Mouse (Mus musculus) lung, embryonic 16.5 days (tissue): Measurements from ENCODE around the gene Cacna1c. TPM values are rescaled to one million over a fixed set of nuclear protein-coding genes. Genes with fewer than 3 reads are reported as not detected.

Experiments
- ATAC-seq: fragments of 200-750 bp; cut with Nextera tagmentation; 2 replicates; pipeline ENCODE4 v1.8.0; 2017; ENCODE audit warnings: low read depth, mild to moderate bottlenecking, moderate library complexity
- H3K27ac ChIP-seq: fragments of 300-500 bp; sonication (generic); 2 replicates; pipeline ENCODE4 v1.5.1; 2014; ENCODE audit warnings: mild to moderate bottlenecking, control low read depth, low read length
- H3K27me3 ChIP-seq: fragments of 300-500 bp; sonication (generic); 2 replicates; pipeline ENCODE4 v1.6.1; 2014; ENCODE audit warnings: low read depth, low read length, mixed read lengths; ENCODE audit not compliant: control insufficient read depth, insufficient read depth
- H3K36me3 ChIP-seq: fragments of 300-500 bp; sonication (generic); 2 replicates; pipeline ENCODE4 v1.6.1; 2014; ENCODE audit warnings: low read length; ENCODE audit not compliant: control insufficient read depth, insufficient read depth
- H3K4me1 ChIP-seq: fragments of 300-500 bp; sonication (generic); replicated peaks from 2 replicates; pipeline ENCODE4 v1.6.1; 2014; ENCODE audit warnings: low read length, mixed read lengths; ENCODE audit not compliant: control insufficient read depth, insufficient read depth
- H3K4me2 ChIP-seq: fragments of 300-500 bp; sonication (generic); 2 replicates; pipeline ENCODE4 v1.6.1; 2014; ENCODE audit warnings: low read depth, low read length, control low read depth
- H3K4me3 ChIP-seq: fragments of 300-500 bp; sonication (generic); 2 replicates; pipeline ENCODE4 v1.5.1; 2014; ENCODE audit warnings: mild to moderate bottlenecking, low read length, control low read depth
- H3K9ac ChIP-seq: fragments of 300-500 bp; sonication (generic); 2 replicates; pipeline ENCODE4 v1.6.1; 2014; ENCODE audit warnings: low read length, control low read depth
- H3K9me3 ChIP-seq: fragments of 300-500 bp; sonication (generic); 2 replicates; pipeline ENCODE4 v1.6.1; 2016; ENCODE audit warnings: low read length; ENCODE audit not compliant: control insufficient read depth
- WGBS: fragments of 180-500 bp; shearing (Covaris S2); extraction: QIAGEN DNeasy Blood & Tissue Kit; methylation state at CpG from one replicate; pipeline ENCODE4 v1.1.7; 2014; 5-methylcytosine and 5-hydroxymethylcytosine counted together
- polyA plus RNA-seq: library from polyadenylated mRNA; unstranded; fragments of >200 nt; fragmentation: Nextera tagmentation; extraction: Ambion mirVana; gene quantifications from 2 replicates; pipeline ENCODE4 v1.2.1, GENCODE M21; 2015

The Cacna1c gene
- polyA plus RNA-seq, 1 experiment from 2014 or later, result 5.8 TPM

GRCm38 (mm10) chr6:119180188-119180587 is 16.0 kb downstream of the Cacna1c start:
- Histone ChIP-seq H3K36me3 (peaks cover 7% of the 10 kb centered on the region; the same call in 1 of the 2 replicates), H3K27ac (no peak overlapping the region), H3K9ac (no peak overlapping the region), H3K4me1 (peaks cover 7% of the 10 kb centered on the region), H3K4me2 (no peak overlapping the region), H3K9me3 (no peaks in the 10 kb centered on the region), H3K27me3 (no peaks in the 10 kb centered on the region), H3K4me3 (no peak overlapping the region)
- 73% methylated on average over 2 of the region's 2 CpGs for WGBS
- ATAC-seq, result no peak

GRCm38 (mm10) chr6:119177101-119177500 is 19.1 kb downstream of the Cacna1c start:
- Histone ChIP-seq H3K4me1 (peaks cover 7% of the 10 kb centered on the region), H3K36me3 (0 out of 2 replicates have a peak, but pooled peaks cover 2% of the 10 kb centered on the region), H3K4me3 (no peak overlapping the region), H3K9ac (no peak overlapping the region), H3K4me2 (no peak overlapping the region), H3K27me3 (no peaks in the 10 kb centered on the region), H3K9me3 (no peaks in the 10 kb centered on the region), H3K27ac (no peak overlapping the region)
- ATAC-seq, result no peak
- 34% methylated on average over 8 of the region's 8 CpGs for WGBS

GRCm38 (mm10) chr6:119176103-119176502 is 20.1 kb downstream of the Cacna1c start:
- WGBS, result 55% methylated on average over 7 of the region's 7 CpGs
- H3K4me1 ChIP-seq, result peaks cover 7% of the 10 kb centered on the region
- no peak overlapping the region for H3K27ac ChIP-seq

GRCm38 (mm10) chr6:119175078-119175853 is 21.0 kb downstream of the Cacna1c start, which contains the start of gene Dcp1b:
Gene Dcp1b (plus strand): TSS chr6:119175253.
- peak; percentile 97 for ATAC-seq
- peak within 1 kb of the TSS; percentile 87 for H3K9ac ChIP-seq
- WGBS, result under 1% methylated on average over 65 of the region's 65 CpGs
- peak within 1 kb of the TSS; percentile 89 for H3K4me3 ChIP-seq
- 0 out of 2 replicates have a peak, but pooled peaks cover 1% of the 10 kb centered on the region for H3K36me3 ChIP-seq
- peak within 1 kb of the TSS; percentile 66 for H3K4me2 ChIP-seq
- H3K27me3 ChIP-seq, result no peaks in the 10 kb centered on the region
- H3K27ac ChIP-seq, result peak within 1 kb of the TSS; percentile 93
- no peaks in the 10 kb centered on the region for H3K9me3 ChIP-seq
- H3K4me1 ChIP-seq, result peaks cover 7% of the 10 kb centered on the region

More at GRCm38 (mm10) chr6:119176103-119176502, 20.1 kb downstream of the Cacna1c start:
- 0 out of 2 replicates have a peak, but pooled peaks cover 2% of the 10 kb centered on the region for H3K36me3 ChIP-seq
- no peaks in the 10 kb centered on the region for H3K9me3 ChIP-seq
- 0 out of 2 replicates have a peak overlapping the region, but pooled peaks have one; percentile 11 for H3K9ac ChIP-seq
- peak overlapping the region; percentile 89; the same call in 1 of the 2 replicates for H3K4me3 ChIP-seq
- H3K27me3 ChIP-seq, result no peaks in the 10 kb centered on the region
- ATAC-seq, result no peak
- H3K4me2 ChIP-seq, result peak overlapping the region; percentile 66

- no peak for ATAC-seq
- 50% methylated on average over 12 of the region's 12 CpGs for WGBS
- Histone ChIP-seq H3K27me3 (no peaks in the 10 kb centered on the region), H3K4me1 (peaks cover 7% of the 10 kb centered on the region), H3K4me2 (peak overlapping the region; percentile 66), H3K9ac (no peak overlapping the region), H3K36me3 (no peaks in the 10 kb centered on the region), H3K4me3 (peak overlapping the region; percentile 89), H3K9me3 (no peaks in the 10 kb centered on the region), H3K27ac (no peak overlapping the region)
Measured at GRCm38 (mm10) chr6:119174307-119175074, 21.7 kb downstream of the Cacna1c start.

- no peaks in the 10 kb centered on the region for H3K4me1 ChIP-seq
- no peaks in the 10 kb centered on the region for H3K27me3 ChIP-seq
- no peak for ATAC-seq
- no peaks in the 10 kb centered on the region for H3K9me3 ChIP-seq
- no peaks in the 10 kb centered on the region for H3K36me3 ChIP-seq
- no peak overlapping the region for H3K9ac ChIP-seq
- no peak overlapping the region for H3K4me3 ChIP-seq
- H3K4me2 ChIP-seq, result no peak overlapping the region
- no peak overlapping the region for H3K27ac ChIP-seq
Measured at GRCm38 (mm10) chr6:119165677-119166076, 30.5 kb downstream of the Cacna1c start.

GRCm38 (mm10) chr6:119145109-119145508 is 51.1 kb downstream of the Cacna1c start:
- Histone ChIP-seq H3K36me3 (no peaks in the 10 kb centered on the region), H3K27ac (no peak overlapping the region), H3K4me1 (no peaks in the 10 kb centered on the region), H3K9ac (no peak overlapping the region), H3K27me3 (no peaks in the 10 kb centered on the region), H3K4me2 (no peak overlapping the region), H3K9me3 (peaks cover 2% of the 10 kb centered on the region; the same call in 1 of the 2 replicates), H3K4me3 (no peak overlapping the region)
- 34% methylated on average over 4 of the region's 4 CpGs for WGBS
- ATAC-seq, result no peak

GRCm38 (mm10) chr6:119139561-119139960 is 56.7 kb downstream of the Cacna1c start:
- no peaks in the 10 kb centered on the region for H3K27me3 ChIP-seq
- 0 out of 2 replicates have a peak, but pooled peaks have one; percentile 36 for ATAC-seq
- H3K4me2 ChIP-seq, result no peak overlapping the region
- no peaks in the 10 kb centered on the region for H3K9me3 ChIP-seq
- 7% methylated on average over 7 of the region's 7 CpGs for WGBS
- H3K36me3 ChIP-seq, result no peaks in the 10 kb centered on the region
- H3K4me3 ChIP-seq, result no peak overlapping the region
- H3K27ac ChIP-seq, result no peak overlapping the region
- no peak overlapping the region for H3K9ac ChIP-seq
- no peaks in the 10 kb centered on the region for H3K4me1 ChIP-seq

GRCm38 (mm10) chr6:119137768-119138167 is 58.5 kb downstream of the Cacna1c start:
- no peaks in the 10 kb centered on the region for H3K36me3 ChIP-seq
- no peak overlapping the region for H3K4me3 ChIP-seq
- H3K9ac ChIP-seq, result no peak overlapping the region
- peak; percentile 83 for ATAC-seq
- no peak overlapping the region for H3K4me2 ChIP-seq
- WGBS, result 65% methylated on average over 10 of the region's 10 CpGs
- H3K27me3 ChIP-seq, result no peaks in the 10 kb centered on the region
- no peak overlapping the region for H3K27ac ChIP-seq
- no peaks in the 10 kb centered on the region for H3K4me1 ChIP-seq
- no peaks in the 10 kb centered on the region for H3K9me3 ChIP-seq
